In the genomic region with DNA sequence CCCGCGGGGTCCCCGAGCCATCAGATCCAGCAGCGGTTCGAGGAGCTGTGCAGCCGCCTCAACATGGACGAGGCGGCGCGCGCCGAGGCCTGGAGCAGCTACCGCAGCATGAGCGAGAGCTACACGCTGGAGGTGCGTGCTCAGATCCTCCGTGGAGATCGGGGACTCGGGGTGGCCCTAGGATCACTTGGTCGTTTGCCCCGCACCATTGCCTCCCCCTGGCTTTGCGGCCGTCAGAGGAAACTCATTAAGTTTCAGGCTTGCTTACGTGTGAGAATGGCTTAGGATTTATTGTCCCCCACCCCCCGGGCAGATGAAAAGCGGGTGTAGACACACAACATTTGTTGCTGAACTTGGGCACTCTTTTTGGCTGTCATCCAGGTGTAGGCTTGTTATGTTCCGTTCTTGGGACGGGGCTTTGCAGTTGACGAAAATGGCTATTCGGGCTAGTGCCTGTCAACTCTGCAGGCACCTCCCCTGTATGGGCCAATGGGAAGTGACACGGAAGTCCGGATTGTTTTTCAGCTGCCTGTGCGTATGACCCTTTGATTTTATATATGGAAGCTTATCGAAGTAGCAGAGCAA, we compare ENCODE assay signal across 8 mouse cellular contexts. TPM values are rescaled to one million over a fixed set of nuclear protein-coding genes. Genes with fewer than 3 reads are reported as not detected.
DNase-seq lines count a peak whose midpoint lies in the region; ATAC-seq and TF ChIP-seq lines count a peak whose summit lies in the region.

No protein-coding gene starts in this region.

- peak; percentile 92 for DNase-seq in CD4-positive, CD25-positive, alpha-beta regulatory T cell, adult 2 months (ENCODE audit: low read depth, low spot score)
- DNase-seq in brain, embryonic 14.5 days (ENCODE audit: low read depth), result peak; percentile 88
- DNase-seq in fibroblast of lung, adult 2 months (ENCODE audit: low read depth), result peak; percentile 85
- DNase-seq in kidney, postnatal 0 days (ENCODE audit: low spot score), result peak; percentile 92
- DNase-seq in liver, adult 2 months (ENCODE audit: extremely low read depth, low read depth, low spot score), result peak; percentile 96
- peak; percentile 88 for DNase-seq in splenic B cell, adult 2 months (ENCODE audit: low read depth, low spot score)

- H3K9me3 ChIP-seq in heart, embryonic 13.5 days, result no peaks in the 10 kb centered on the region
- H3K9me3 ChIP-seq in kidney, postnatal 0 days (replicated peaks; ENCODE audit: low read length), result no peaks in the 10 kb centered on the region

- peak overlapping the region; percentile 82 for H3K27ac ChIP-seq in heart, embryonic 13.5 days (replicated peaks)
- H3K27ac ChIP-seq in kidney, postnatal 0 days, result peak overlapping the region; percentile 90
- peak overlapping the region; percentile 87 for H3K27ac ChIP-seq in liver, adult 2 months (replicated peaks; ENCODE audit: insufficient read depth, low read depth, low read length)

- no peak for TF ChIP-seq POLR2A in brain, embryonic 14.5 days (IDR thresholded peaks at IDR 0.05; ENCODE audit: borderline replicate concordance, extremely low read depth, insufficient read depth, insufficient read length, poor library complexity, severe bottlenecking)
- TF ChIP-seq POLR2A in liver, adult 2 months (IDR thresholded peaks at IDR 0.05; ENCODE audit: extremely low read depth, insufficient read depth, low read length), result no peak

- no peaks in the 10 kb centered on the region for H3K27me3 ChIP-seq in heart, embryonic 13.5 days (replicated peaks)
- no peaks in the 10 kb centered on the region for H3K27me3 ChIP-seq in kidney, postnatal 0 days (ENCODE audit: insufficient read depth, low read length)
- no peaks in the 10 kb centered on the region for H3K27me3 ChIP-seq in liver, adult 2 months (ENCODE audit: control insufficient read depth, insufficient read depth, low read length)
- H3K27me3 ChIP-seq in splenic B cell, adult 2 months (ENCODE audit: control insufficient read depth, insufficient read depth, low read length, poor library complexity, severe bottlenecking), result no peaks in the 10 kb centered on the region

- no peak for TF ChIP-seq CTCF in brain, embryonic 14.5 days (IDR thresholded peaks at IDR 0.05; ENCODE audit: borderline replicate concordance, extremely low read depth, insufficient read depth, insufficient read length)
- no peak for TF ChIP-seq CTCF in kidney, postnatal 0 days (IDR thresholded peaks at IDR 0.05; ENCODE audit: low read depth)
- TF ChIP-seq CTCF in liver, adult 2 months (IDR thresholded peaks at IDR 0.05; ENCODE audit: low read depth, low read length), result no peak

- peaks cover 28% of the 10 kb centered on the region for H3K4me1 ChIP-seq in heart, embryonic 13.5 days
- H3K4me1 ChIP-seq in kidney, postnatal 0 days (replicated peaks; ENCODE audit: insufficient read depth, low read length), result peaks cover 15% of the 10 kb centered on the region; the same call in 1 of the 2 replicates
- H3K4me1 ChIP-seq in liver, adult 2 months (ENCODE audit: control insufficient read depth, insufficient read depth, low read length), result peaks cover 7% of the 10 kb centered on the region

- ATAC-seq in heart, embryonic 13.5 days (ENCODE audit: extremely low read depth, insufficient number of reproducible peaks, low FRiP score, low TSS enrichment), result peak; percentile 60
- ATAC-seq in kidney, postnatal 0 days (replicated peaks; ENCODE audit: low FRiP score, low read depth), result peak; percentile 75
- peak; percentile 82 for ATAC-seq in monocyte, adult 5-6 weeks (replicated peaks; ENCODE audit: insufficient number of reproducible peaks, low FRiP score, low TSS enrichment, poor library complexity, severe bottlenecking)

- peak overlapping the region; percentile 87 for H3K9ac ChIP-seq in heart, embryonic 13.5 days
- peak overlapping the region; percentile 79 for H3K9ac ChIP-seq in kidney, postnatal 0 days (ENCODE audit: low read depth, low read length)
- H3K9ac ChIP-seq in liver, adult 2 months (ENCODE audit: low read depth, low read length), result peak overlapping the region; percentile 93

- peak overlapping the region; percentile 83 for H3K4me3 ChIP-seq in heart, embryonic 13.5 days
- H3K4me3 ChIP-seq in kidney, postnatal 0 days (replicated peaks; ENCODE audit: low read depth, low read length), result peak overlapping the region; percentile 79
- peak overlapping the region; percentile 93 for H3K4me3 ChIP-seq in liver, adult 2 months (ENCODE audit: insufficient read depth, low read depth, low read length)

- peaks cover 12% of the 10 kb centered on the region; the same call in 1 of the 2 replicates for H3K36me3 ChIP-seq in heart, embryonic 13.5 days
- H3K36me3 ChIP-seq in kidney, postnatal 0 days (ENCODE audit: insufficient read depth, low read length), result no peaks in the 10 kb centered on the region
- peaks cover 5% of the 10 kb centered on the region; the same call in 1 of the 2 replicates for H3K36me3 ChIP-seq in liver, adult 2 months (ENCODE audit: control insufficient read depth, insufficient read depth, low read length)
- peaks cover 2% of the 10 kb centered on the region; the same call in 1 of the 2 replicates for H3K36me3 ChIP-seq in splenic B cell, adult 2 months (ENCODE audit: control insufficient read depth, insufficient read depth, low read length, poor library complexity, severe bottlenecking)

- peak overlapping the region; percentile 85 for H3K4me2 ChIP-seq in heart, embryonic 13.5 days
- H3K4me2 ChIP-seq in kidney, postnatal 0 days (ENCODE audit: low read length), result peak overlapping the region; percentile 71

- WGBS in heart, embryonic 13.5 days, result under 1% methylated on average over 34 of the region's 34 CpGs
- WGBS in kidney, postnatal 0 days, result under 1% methylated on average over 34 of the region's 34 CpGs
- WGBS in liver, adult 2 months, result under 1% methylated on average over 34 of the region's 34 CpGs

- H3K79me2 ChIP-seq in liver, adult 2 months (ENCODE audit: control insufficient read depth, insufficient read depth, low read length), result peaks cover 10% of the 10 kb centered on the region

RNA-seq across cellular contexts. Expression of a gene that starts 0.5 kb away (rescaled TPM):
- polyA plus RNA-seq in brain, embryonic 14.5 days (2012; rRNA removed), result 22.7 and 24.0 TPM in 2 replicates
- 14.3 and 14.4 TPM in 2 replicates for polyA plus RNA-seq in heart, embryonic 13.5 days (2015; fragmentation: Nextera tagmentation; extraction: Ambion mirVana)
- polyA plus RNA-seq in kidney, postnatal 0 days (2015; fragmentation: Nextera tagmentation; extraction: Ambion mirVana), result 14.8 and 16.5 TPM in 2 replicates
- total RNA-seq in liver, adult 2 months (2014; rRNA removed), result 33.4 and 36.8 TPM in 2 replicates
- 10.5 and 12.5 TPM in 2 replicates for polyA plus RNA-seq in liver, adult 2 months (2012; rRNA removed)
- 90.9 to 162 TPM (median 105 TPM) in 3 replicates for total RNA-seq in monocyte, adult 5-6 weeks (2017)

Comparison
In these comparisons a context has a peak if more than half of its experiments do, and no peak if none do; other contexts are left out.
1. Peak in every context shown above with its lines: DNase-seq, ATAC-seq, H3K4me3 ChIP-seq and H3K27ac ChIP-seq.